24 mouse cellular contexts compared by ENCODE assay signal in the genomic region with DNA sequence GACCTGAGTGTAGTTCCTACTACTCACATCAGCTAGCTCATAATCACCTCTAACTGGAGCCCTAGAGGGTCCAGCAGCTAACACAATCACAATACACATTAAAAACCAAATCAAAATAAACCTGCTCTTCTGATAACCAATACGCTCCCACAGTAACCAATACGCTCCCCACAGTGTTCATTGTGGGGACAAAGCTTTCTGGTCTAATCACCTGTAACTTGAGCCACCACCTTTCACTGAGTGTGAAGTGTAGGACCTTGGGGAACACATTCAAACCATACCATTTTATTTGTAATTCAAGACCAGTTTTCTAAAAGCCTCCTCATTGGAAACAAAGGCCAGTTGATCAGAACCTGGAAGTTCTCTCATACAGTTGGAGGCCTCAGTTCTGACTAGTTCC.
"Had no signal": no experiment of that assay in that cellular context is flagged by ENCODE, and none has a peak within 500 bp of the region (broad histone marks: within the 10 kb centered on the region; RNA-seq: fewer than 3 reads in every experiment).

No protein-coding gene starts in this region.

- H3K9ac ChIP-seq: heart, embryonic 12.5 days; hindbrain, embryonic 12.5 days; hindbrain, embryonic 14.5 days; intestine, embryonic 15.5 days; limb, embryonic 12.5 days; liver, embryonic 13.5 days; liver, embryonic 15.5 days had no signal

- ATAC-seq: hindbrain, embryonic 16.5 days; inflammation-experienced regulatory T-cells, adult 6 months; intestine, embryonic 15.5 days; intestine, postnatal 0 days had no signal

- DNase-seq: heart, adult 2 months; heart, postnatal 14 days; heart, postnatal 36 days; kidney, adult 18-20 months; kidney, adult 8-10 months; kidney, postnatal 10 days; kidney, postnatal 25 days; kidney, postnatal 4 days; liver; liver, embryonic 13.5 days had no signal

- H3K9me3 ChIP-seq: heart, embryonic 12.5 days; hindbrain, embryonic 10.5 days; hindbrain, embryonic 12.5 days; intestine, embryonic 15.5 days; limb, embryonic 10.5 days; limb, embryonic 12.5 days; liver, embryonic 13.5 days; liver, embryonic 15.5 days had no signal

- H3K4me1 ChIP-seq: liver, embryonic 13.5 days; liver, embryonic 15.5 days had no signal

- H3K4me2 ChIP-seq: heart, embryonic 12.5 days; hindbrain, embryonic 12.5 days; hindbrain, embryonic 14.5 days; intestine, embryonic 15.5 days; limb, embryonic 12.5 days; liver, embryonic 11.5 days; liver, embryonic 13.5 days; liver, embryonic 15.5 days had no signal

- H3K4me3 ChIP-seq: heart, adult 2 months; heart, embryonic 12.5 days; hindbrain, embryonic 10.5 days; hindbrain, embryonic 12.5 days; intestine, embryonic 15.5 days; layer of hippocampus, adult 2 months; left cerebral cortex, adult 2 months; limb, embryonic 10.5 days; limb, embryonic 12.5 days; liver, embryonic 13.5 days; liver, embryonic 15.5 days had no signal

- H3K27me3 ChIP-seq: heart, embryonic 12.5 days; hindbrain, embryonic 12.5 days; intestine, embryonic 15.5 days; limb, embryonic 12.5 days; liver, embryonic 13.5 days; liver, embryonic 15.5 days had no signal

- H3K36me3 ChIP-seq: hindbrain, embryonic 10.5 days; hindbrain, embryonic 12.5 days; intestine, embryonic 15.5 days; limb, embryonic 12.5 days; liver, embryonic 13.5 days; liver, embryonic 15.5 days had no signal

- H3K27ac ChIP-seq: heart, adult 2 months; hindbrain, embryonic 10.5 days; hindbrain, embryonic 12.5 days; hindbrain, embryonic 14.5 days; intestine, embryonic 15.5 days; layer of hippocampus, adult 2 months; left cerebral cortex, adult 2 months; limb, embryonic 12.5 days; liver, embryonic 13.5 days; liver, embryonic 15.5 days had no signal
